Mouse (Mus musculus): Measurements from ENCODE around the gene Set. TPM values are rescaled to one million over a fixed set of nuclear protein-coding genes. Genes with fewer than 3 reads are reported as not detected.

The Set gene
- total and polyA plus RNA-seq, 3 experiments: 515 to 1,049 (median 902) TPM

DNA sequence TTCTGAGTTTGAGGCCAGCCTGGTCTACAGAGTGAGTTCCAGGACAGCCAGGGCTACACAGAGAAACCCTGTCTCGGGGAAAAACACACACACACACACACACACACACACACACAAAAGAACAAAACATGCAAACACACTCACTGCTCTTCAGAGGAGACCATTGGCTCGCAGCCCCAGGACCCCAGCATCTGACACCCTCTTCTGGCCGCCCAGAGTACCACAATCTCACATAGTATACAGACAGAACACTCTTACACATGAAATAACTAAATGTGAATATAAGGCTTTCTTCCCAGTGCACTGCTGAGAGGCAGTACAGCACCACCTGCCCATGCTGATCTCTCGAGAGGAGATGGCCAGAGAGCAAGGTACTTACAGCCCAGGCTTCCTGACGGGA, 12.6 kb upstream of the Set start:
- Histone ChIP-seq H3K79me2 (replicated peaks; ENCODE audit: control insufficient read depth, extremely low read depth, insufficient read depth, poor library complexity, severe bottlenecking) (no peaks in the 10 kb centered on the region), H3K4me1 (ENCODE audit: control insufficient read depth in 1 of 2, insufficient read depth in 2 of 2) (peaks cover 3 to 23% of the 10 kb centered on the region in 2 experiments), H3K27me3 (replicated peaks) (no peaks in the 10 kb centered on the region), H3K9me3 (replicated peaks; ENCODE audit: low read length) (no peaks in the 10 kb centered on the region), H3K27ac (ENCODE audit: insufficient read depth, low read depth) (no peak overlapping the region), H3K9ac (ENCODE audit: insufficient read depth, low read depth) (no peak overlapping the region), H3K36me3 (replicated peaks in 1 of 2; ENCODE audit: control insufficient read depth in 1 of 2, insufficient read depth in 1 of 2, low read length in 1 of 2) (peaks cover 0 to 38% of the 10 kb centered on the region in 2 experiments), H3K4me2 (ENCODE audit: insufficient read depth, low read depth, poor library complexity, severe bottlenecking) (no peak overlapping the region), H3K4me3 (replicated peaks in 1 of 3; ENCODE audit: low read depth in 2 of 3, low read length in 2 of 3, poor library complexity in 1 of 3) (no peak overlapping the region)
- dilution Hi-C loops (cut with MboI; ENCODE audit: extremely low pct_ligation_motif_present, extremely low pct_unique_long_range_greater_than_20kb, low sequenced_read_pairs) (no loop called here), in situ Hi-C loops (cut with MboI; ENCODE audit: low pct_ligation_motif_present, low pct_unique_long_range_greater_than_20kb, low sequenced_read_pairs) (loop anchor here (5.0 to 10.0 kb wide), 2 partner anchors 33 to 120 kb away; partner anchors contain the start of gene Pkn3)
- DNase-seq (ENCODE audit: extremely low read depth): no peak
- no peak for TF ChIP-seq MYC (IDR thresholded peaks at IDR 0.05; ENCODE audit: low read depth, low read length)
- TF ChIP-seq MAZ (IDR thresholded peaks at IDR 0.05; ENCODE audit: low read depth, low read length): no peak
- no peak for TF ChIP-seq KAT2A (IDR thresholded peaks at IDR 0.05; ENCODE audit: insufficient replicate concordance, low read length)
- TF ChIP-seq GABPA (IDR thresholded peaks at IDR 0.05; ENCODE audit: insufficient replicate concordance, low read depth, low read length): no peak
- TF ChIP-seq UBTF (IDR thresholded peaks at IDR 0.05; ENCODE audit: low read depth, low read length): no peak
- TF ChIP-seq ETS1 (conservative IDR thresholded peaks at IDR 0.05; ENCODE audit: low read depth, low read length): no peak
- TF ChIP-seq RAD21 (IDR thresholded peaks at IDR 0.05; ENCODE audit: low read depth, low read length): no peak
- TF ChIP-seq PAX5 (IDR thresholded peaks at IDR 0.05; ENCODE audit: low read length): no peak
- no peak for TF ChIP-seq EP300 (IDR thresholded peaks at IDR 0.05; ENCODE audit: low read length)
- TF ChIP-seq ELF1 (IDR thresholded peaks at IDR 0.05; ENCODE audit: low read depth, low read length): no peak
- no peak for TF ChIP-seq HCFC1 (IDR thresholded peaks at IDR 0.05; ENCODE audit: low read depth, low read length)

DNA sequence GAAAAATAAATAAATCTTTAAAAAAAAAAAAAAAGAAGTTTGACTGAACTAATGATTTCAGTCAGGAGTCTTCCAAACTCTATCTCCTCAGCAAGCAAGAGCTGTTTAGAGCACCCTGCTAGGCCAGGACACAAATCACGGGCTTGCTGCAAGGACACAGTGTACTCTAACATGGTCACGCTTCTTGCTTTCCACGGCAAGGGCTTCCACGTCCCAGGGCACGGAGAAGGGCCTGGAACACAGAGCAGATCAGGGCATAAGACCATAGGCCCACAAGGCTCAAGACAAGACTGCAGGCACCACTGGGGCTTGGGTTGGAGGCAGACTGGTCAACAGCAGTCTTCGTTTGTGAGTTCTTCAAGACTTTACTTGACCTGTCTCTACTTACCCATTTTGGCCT, 10.1 kb upstream of the Set start:
- in situ Hi-C loops (cut with MboI; ENCODE audit: low pct_ligation_motif_present, low pct_unique_long_range_greater_than_20kb, low sequenced_read_pairs): loop anchor here (10.0 kb wide), 1 partner anchor 118 kb away; no protein-coding TSS in a partner anchor
- Histone ChIP-seq H3K4me3 (replicated peaks in 1 of 3; ENCODE audit: low read depth in 2 of 3, low read length in 2 of 3, poor library complexity in 1 of 3) (no peak overlapping the region), H3K27me3 (replicated peaks) (no peaks in the 10 kb centered on the region), H3K27ac (ENCODE audit: insufficient read depth, low read depth) (no peak overlapping the region), H3K79me2 (replicated peaks; ENCODE audit: control insufficient read depth, extremely low read depth, insufficient read depth, poor library complexity, severe bottlenecking) (no peaks in the 10 kb centered on the region), H3K9ac (ENCODE audit: insufficient read depth, low read depth) (no peak overlapping the region), H3K36me3 (replicated peaks in 1 of 2; ENCODE audit: control insufficient read depth in 1 of 2, insufficient read depth in 1 of 2, low read length in 1 of 2) (peaks cover 0 to 24% of the 10 kb centered on the region in 2 experiments), H3K9me3 (replicated peaks; ENCODE audit: low read length) (no peaks in the 10 kb centered on the region), H3K4me2 (ENCODE audit: insufficient read depth, low read depth, poor library complexity, severe bottlenecking) (no peak overlapping the region), H3K4me1 (ENCODE audit: control insufficient read depth in 1 of 2, insufficient read depth in 2 of 2) (peaks cover 7 to 29% of the 10 kb centered on the region in 2 experiments)
- no peak for DNase-seq (ENCODE audit: extremely low read depth)
- TF ChIP-seq JUND (conservative IDR thresholded peaks at IDR 0.05; ENCODE audit: low read depth, low read length): no peak
- TF ChIP-seq NELFE (IDR thresholded peaks at IDR 0.05; ENCODE audit: low read depth, low read length): no peak
- TF ChIP-seq USF1 (IDR thresholded peaks at IDR 0.05; ENCODE audit: low read depth, low read length): no peak
- no peak for TF ChIP-seq ZMIZ1 (IDR thresholded peaks at IDR 0.05; ENCODE audit: low read depth, low read length)
- no peak for TF ChIP-seq ZC3H11A (IDR thresholded peaks at IDR 0.05; ENCODE audit: low read depth, low read length)
- no peak for TF ChIP-seq GABPA (IDR thresholded peaks at IDR 0.05; ENCODE audit: insufficient replicate concordance, low read depth, low read length)
- TF ChIP-seq MEF2A (IDR thresholded peaks at IDR 0.05; ENCODE audit: borderline replicate concordance, low read depth, low read length): no peak
- TF ChIP-seq TCF12 (IDR thresholded peaks at IDR 0.05; ENCODE audit: low read depth, low read length): no peak
- TF ChIP-seq POLR2AphosphoS2 (IDR thresholded peaks at IDR 0.05; ENCODE audit: low read depth, low read length): no peak
- no peak for TF ChIP-seq CHD2 (IDR thresholded peaks at IDR 0.05; ENCODE audit: low read length)
- TF ChIP-seq SIN3A (IDR thresholded peaks at IDR 0.05; ENCODE audit: low read length): no peak
- dilution Hi-C loops (cut with MboI; ENCODE audit: extremely low pct_ligation_motif_present, extremely low pct_unique_long_range_greater_than_20kb, low sequenced_read_pairs): no loop called here

Data from CH12.LX (cell line).